Mouse (Mus musculus): Measurements from ENCODE around the gene Ppp2r5c.

The Ppp2r5c gene

GRCm38 (mm10) chr12:110511856-110512433 lies 65.0 kb downstream of the Ppp2r5c start:
- no peak for DNase-seq (ENCODE audit: low read depth)

GRCm38 (mm10) chr12:110512884-110513283 lies 66.0 kb downstream of the Ppp2r5c start:
- no peak for DNase-seq (ENCODE audit: low read depth)

GRCm38 (mm10) chr12:110515676-110516075 lies 68.8 kb downstream of the Ppp2r5c start:
- DNase-seq (ENCODE audit: low read depth) = no peak

GRCm38 (mm10) chr12:110520236-110520987 lies 73.5 kb downstream of the Ppp2r5c start:
- no peak for DNase-seq (ENCODE audit: low read depth)

GRCm38 (mm10) chr12:110523526-110523925 lies 76.6 kb downstream of the Ppp2r5c start:
- DNase-seq (ENCODE audit: low read depth) = no peak

GRCm38 (mm10) chr12:110532711-110533110 lies 85.8 kb downstream of the Ppp2r5c start:
- no peak for DNase-seq (ENCODE audit: low read depth)

GRCm38 (mm10) chr12:110533151-110533550 lies 86.2 kb downstream of the Ppp2r5c start:
- DNase-seq (ENCODE audit: low read depth) = no peak

- no peak for DNase-seq (ENCODE audit: low read depth)
Observed at GRCm38 (mm10) chr12:110533832-110534231, 86.9 kb downstream of the Ppp2r5c start.

- DNase-seq (ENCODE audit: low read depth) = no peak
Observed at GRCm38 (mm10) chr12:110535361-110535760, 88.4 kb downstream of the Ppp2r5c start.

GRCm38 (mm10) chr12:110537751-110538150 lies 90.8 kb downstream of the Ppp2r5c start:
- no peak for DNase-seq (ENCODE audit: low read depth)

GRCm38 (mm10) chr12:110539346-110539745 lies 92.4 kb downstream of the Ppp2r5c start:
- no peak for DNase-seq (ENCODE audit: low read depth)

- no peak for DNase-seq (ENCODE audit: low read depth)
Observed at GRCm38 (mm10) chr12:110539798-110540197, 92.9 kb downstream of the Ppp2r5c start.

- no peak for DNase-seq (ENCODE audit: low read depth)
Observed at GRCm38 (mm10) chr12:110540273-110540672, 93.4 kb downstream of the Ppp2r5c start.

- DNase-seq (ENCODE audit: low read depth) = no peak
Observed at GRCm38 (mm10) chr12:110541001-110541400, 94.1 kb downstream of the Ppp2r5c start.

- no peak for DNase-seq (ENCODE audit: low read depth)
Observed at GRCm38 (mm10) chr12:110541528-110541927, 94.6 kb downstream of the Ppp2r5c start.

- DNase-seq (ENCODE audit: low read depth) = no peak
Observed at GRCm38 (mm10) chr12:110545040-110545701, 98.3 kb downstream of the Ppp2r5c start.

GRCm38 (mm10) chr12:110547573-110547972 lies 100.7 kb downstream of the Ppp2r5c start:
- no peak for DNase-seq (ENCODE audit: low read depth)

GRCm38 (mm10) chr12:110549437-110550112 lies 102.7 kb downstream of the Ppp2r5c start:
- peak; percentile 46 for DNase-seq (ENCODE audit: low read depth)

GRCm38 (mm10) chr12:110550364-110550763 lies 103.4 kb downstream of the Ppp2r5c start:
- DNase-seq (ENCODE audit: low read depth) = no peak

GRCm38 (mm10) chr12:110552113-110552512 lies 105.2 kb downstream of the Ppp2r5c start:
- DNase-seq (ENCODE audit: low read depth) = no peak

- no peak for DNase-seq (ENCODE audit: low read depth)
Observed at GRCm38 (mm10) chr12:110553362-110553761, 106.4 kb downstream of the Ppp2r5c start.

GRCm38 (mm10) chr12:110555536-110556240 lies 108.8 kb downstream of the Ppp2r5c start:
- DNase-seq (ENCODE audit: low read depth) = no peak
